Mouse (Mus musculus) adrenal gland, adult 2 months (tissue): ENCODE results near the gene Apoe. TPM values are rescaled to one million over a fixed set of nuclear protein-coding genes. Genes with fewer than 3 reads are reported as not detected.

Experiments
- DNase-seq: peaks from one replicate; pipeline ENCODE4 v3.0.0; 2021
- polyA plus RNA-seq: library from polyadenylated mRNA; depleted of rRNA; stranded (reverse); fragments of >200 nt; gene quantifications from 2 replicates; pipeline ENCODE4 v1.2.3, GENCODE M21; 2012; rRNA removed
- total RNA-seq, 2 experiments: library from RNA; stranded (reverse); gene quantifications; 2 replicates each; pipeline ENCODE4 v1.2.3; 2021

The Apoe gene
- total and polyA plus RNA-seq, 3 experiments = 1,105 to 1,670 (median 1,118) TPM

DNA sequence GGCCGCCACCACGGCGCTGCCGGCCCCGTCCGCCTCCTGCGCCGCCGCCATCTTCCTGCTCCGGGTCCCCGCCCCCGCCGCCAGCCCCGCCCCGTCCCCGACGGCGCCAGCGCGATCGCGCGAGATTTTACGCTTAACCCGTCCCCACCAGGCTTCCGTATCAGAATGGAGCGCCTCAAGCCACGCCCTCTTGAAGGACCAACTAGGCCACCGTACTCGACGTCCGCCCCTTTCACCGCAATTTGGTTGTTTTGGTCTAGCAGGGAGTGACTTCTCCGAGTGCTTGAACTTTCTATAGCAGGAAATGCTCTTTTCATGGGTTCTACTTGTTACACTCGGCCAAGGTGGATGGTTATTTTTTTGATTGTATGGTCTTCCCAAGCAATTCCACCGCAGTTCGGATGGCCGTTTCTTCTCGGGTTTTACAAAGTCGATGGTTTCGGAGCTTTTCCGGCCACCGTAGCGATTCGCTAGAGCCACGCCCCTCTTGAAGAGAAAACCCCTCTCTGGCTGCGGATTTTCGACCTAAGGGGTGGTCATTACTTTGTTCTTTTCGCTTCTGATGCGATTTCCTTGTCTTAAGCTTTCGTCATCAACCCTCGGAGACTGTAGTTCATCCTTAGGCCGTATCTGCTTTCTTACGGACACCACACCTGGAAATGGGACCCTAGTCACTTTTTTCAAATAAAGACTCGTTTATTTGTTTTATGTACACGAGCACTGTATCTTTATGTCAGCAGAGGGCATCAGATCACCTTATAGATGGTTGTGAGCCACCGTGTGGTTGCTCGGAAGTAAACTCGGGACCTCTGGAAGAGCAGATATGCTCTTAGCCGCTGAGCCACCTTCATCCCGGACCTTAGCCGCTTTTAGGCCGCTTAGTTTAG is 33.8 kb downstream of the Apoe start, which contains the start of gene Clptm1:
Gene Clptm1 (minus strand): TSS at position 79 of the 887 bp plus-strand sequence.
- DNase-seq = peak; percentile 98

DNA sequence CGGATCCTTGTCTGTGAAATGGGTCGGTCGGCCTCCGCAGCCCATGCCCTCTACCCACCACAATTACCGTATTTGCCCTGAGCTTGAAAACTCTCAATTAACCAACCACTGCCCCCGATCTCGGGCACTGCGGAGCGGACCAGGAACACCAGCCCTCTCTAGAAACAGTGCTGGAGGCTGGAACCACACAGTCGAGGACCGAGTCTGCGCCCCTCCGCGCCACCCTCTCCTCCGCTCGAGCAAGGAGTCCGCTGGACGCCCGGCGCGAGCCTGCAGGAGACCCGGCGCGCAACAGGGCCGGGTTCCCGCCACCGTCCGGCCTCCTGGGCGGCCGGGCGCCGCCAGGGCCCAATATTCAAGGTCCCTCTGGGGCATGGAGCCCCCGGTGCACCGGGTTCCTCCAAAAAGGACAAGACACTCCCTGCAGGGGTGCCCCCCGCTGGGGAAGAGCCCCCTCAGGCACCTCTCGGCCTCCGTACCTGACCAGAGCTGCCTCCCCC is 34.5 kb downstream of the Apoe start:
- no peak for DNase-seq

DNA sequence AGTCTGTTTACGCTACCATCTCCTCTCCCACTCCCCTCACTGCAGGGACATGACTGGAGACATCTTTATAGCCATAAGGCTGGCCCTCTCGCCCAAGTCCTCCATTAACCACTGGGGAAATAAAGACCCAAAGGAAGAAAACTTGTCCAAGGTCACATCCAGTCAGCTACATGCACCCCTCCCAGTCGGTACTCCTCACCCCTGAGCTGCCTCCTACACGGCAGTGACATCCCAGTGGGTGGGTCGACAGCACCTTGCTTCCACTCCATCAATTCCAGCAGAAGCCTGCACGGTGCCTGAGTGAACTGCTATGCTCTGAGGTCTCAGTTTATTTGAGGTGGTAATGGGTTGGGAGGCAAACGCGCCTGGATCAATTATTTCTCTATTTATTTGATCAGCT is 35.0 kb downstream of the Apoe start:
- no peak for DNase-seq

DNA sequence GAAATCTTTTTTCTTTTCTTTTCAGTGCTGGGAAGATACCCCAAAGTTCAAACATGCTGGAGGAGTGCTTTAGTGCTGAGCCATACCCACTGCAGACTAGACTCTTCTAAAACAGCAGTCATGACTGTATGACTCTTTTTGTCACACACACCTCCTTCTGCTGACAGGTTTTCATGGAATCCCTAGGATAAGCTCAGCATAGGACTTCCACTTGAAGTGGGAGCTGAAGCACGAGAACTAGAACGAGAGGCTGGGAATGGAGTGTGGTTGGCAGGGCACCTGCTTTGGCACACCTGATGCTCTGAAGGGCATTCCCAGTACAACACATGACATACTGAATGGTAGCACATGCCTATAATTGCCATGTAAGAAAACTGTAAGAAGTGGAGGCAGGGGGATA is 46.4 kb downstream of the Apoe start:
- no peak for DNase-seq

DNA sequence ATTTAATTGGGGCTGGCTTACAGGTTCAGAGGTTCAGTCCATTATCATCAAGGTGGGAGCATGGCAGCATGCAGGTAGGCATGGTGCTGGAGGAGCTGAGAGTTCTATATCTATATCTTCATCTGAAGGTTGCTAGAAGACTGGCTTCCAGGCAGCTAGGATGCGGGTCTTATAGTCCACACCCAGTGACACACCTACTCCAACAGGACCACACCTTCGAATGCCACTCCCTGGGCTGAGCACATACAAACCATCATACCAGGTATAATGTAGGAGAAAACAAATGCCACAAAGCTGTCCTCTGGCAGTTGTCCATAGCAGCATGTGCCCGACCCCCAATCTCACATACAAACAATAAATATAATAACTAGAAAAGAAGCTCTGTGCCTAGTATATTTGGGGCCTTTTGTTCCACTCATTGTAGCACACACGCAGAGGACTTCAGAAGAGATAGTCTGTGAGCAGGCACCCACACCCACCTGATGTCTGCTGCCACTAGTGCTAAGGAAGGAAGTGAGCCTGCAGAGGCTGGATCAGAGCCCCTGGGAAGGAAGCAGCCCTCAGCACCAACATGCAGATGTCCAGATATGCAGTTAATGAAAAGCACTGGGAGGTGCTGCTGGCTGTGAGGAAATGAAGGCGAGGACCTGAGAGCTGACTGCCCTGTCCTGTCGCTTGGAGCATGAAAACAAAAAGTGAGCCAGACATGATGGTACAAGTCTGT is 47.8 kb downstream of the Apoe start:
- no peak for DNase-seq

Other genes with a start within 250 kb of the Apoe start
- 10 to 100 TPM; 40.5 to 56.8 TPM for gene Mark4, start 240.4 kb downstream of the Apoe start, total RNA-seq
- 71.6 and 79.0 TPM in 2 replicates for gene Mark4, start 240.4 kb downstream of the Apoe start, polyA plus RNA-seq
- gene Exoc3l2, start 235.9 kb downstream of the Apoe start, total RNA-seq = 10 to 100 TPM; 31.9 to 58.8 TPM
- 55.3 and 57.9 TPM in 2 replicates for gene Exoc3l2, start 235.9 kb downstream of the Apoe start, polyA plus RNA-seq
- 10 to 100 TPM in 1 of 2 experiments, 1 to 10 TPM in 1; 9.8 to 13.2 TPM for gene Bloc1s3, start 190.8 kb downstream of the Apoe start, total RNA-seq
- 31.9 and 37.2 TPM in 2 replicates for gene Bloc1s3, start 190.8 kb downstream of the Apoe start, polyA plus RNA-seq
- gene Trappc6a, start 190.8 kb downstream of the Apoe start, total RNA-seq = 10 to 100 TPM; 70.2 to 81.4 TPM
- gene Trappc6a, start 190.8 kb downstream of the Apoe start, polyA plus RNA-seq = 253 and 254 TPM in 2 replicates
- under 1 TPM in 1 of 2 experiments, not detected in 1; 0.14 TPM for gene Nkpd1, start 181.3 kb downstream of the Apoe start, total RNA-seq
- gene Nkpd1, start 181.3 kb downstream of the Apoe start, polyA plus RNA-seq = 0.38 and 0.64 TPM in 2 replicates
- 10 to 100 TPM; 68.3 to 70.8 TPM for gene Ppp1r37, start 136.1 kb downstream of the Apoe start, total RNA-seq
- gene Ppp1r37, start 136.1 kb downstream of the Apoe start, polyA plus RNA-seq = 159 and 163 TPM in 2 replicates
- under 1 TPM; 0.69 to 0.98 TPM for gene Zfp296, start 121.9 kb downstream of the Apoe start, total RNA-seq
- gene Zfp296, start 121.9 kb downstream of the Apoe start, polyA plus RNA-seq = 3.1 and 3.4 TPM in 2 replicates
- gene Gemin7, start 121.6 kb downstream of the Apoe start, total RNA-seq = 10 to 100 TPM; 83.8 to 84.2 TPM
- 177 and 183 TPM in 2 replicates for gene Gemin7, start 121.6 kb downstream of the Apoe start, polyA plus RNA-seq
- 10 to 100 TPM; 34.4 to 37.3 TPM for gene Clasrp, start 94.7 kb downstream of the Apoe start, total RNA-seq
- gene Clasrp, start 94.7 kb downstream of the Apoe start, polyA plus RNA-seq = 280 and 380 TPM in 2 replicates
- 10 to 100 TPM; 26.5 to 33.9 TPM for gene Relb, start 69.8 kb downstream of the Apoe start, total RNA-seq
- gene Relb, start 69.8 kb downstream of the Apoe start, polyA plus RNA-seq = 79.2 and 85.8 TPM in 2 replicates
- gene Clptm1, start 34.2 kb downstream of the Apoe start, total RNA-seq = 100 to 1,000 TPM; 151 to 152 TPM
- gene Clptm1, start 34.2 kb downstream of the Apoe start, polyA plus RNA-seq = 157 and 178 TPM in 2 replicates
- 1 to 10 TPM in 1 of 2 experiments, not detected in 1; 3.1 TPM for gene Apoc2, start 21.2 kb downstream of the Apoe start, total RNA-seq
- gene Apoc2, start 21.2 kb downstream of the Apoe start, polyA plus RNA-seq = 0.28 TPM in 1 of 2 replicates, not detected in the other
- gene Gm44805, start 17.8 kb downstream of the Apoe start, total RNA-seq = 1 to 10 TPM; 1.5 to 1.9 TPM
- 2.3 and 4.1 TPM in 2 replicates for gene Gm44805, start 17.8 kb downstream of the Apoe start, polyA plus RNA-seq
- 100 to 1,000 TPM in 1 of 2 experiments, 10 to 100 TPM in 1; 40.7 to 204 TPM for gene Apoc4, start 17.7 kb downstream of the Apoe start, total RNA-seq
- 95.0 and 181 TPM in 2 replicates for gene Apoc4, start 17.7 kb downstream of the Apoe start, polyA plus RNA-seq
- gene Apoc1, start 6.5 kb downstream of the Apoe start, total RNA-seq = 1,000 to 10,000 TPM in 1 of 2 experiments, 100 to 1,000 TPM in 1; 204 to 1,066 TPM
- 76.5 and 212 TPM in 2 replicates for gene Apoc1, start 6.5 kb downstream of the Apoe start, polyA plus RNA-seq
- gene Tomm40, start 16.2 kb upstream of the Apoe start, total RNA-seq = 100 to 1,000 TPM; 115 to 143 TPM
- 164 and 165 TPM in 2 replicates for gene Tomm40, start 16.2 kb upstream of the Apoe start, polyA plus RNA-seq
- gene Nectin2, start 51.3 kb upstream of the Apoe start, total RNA-seq = 10 to 100 TPM; 76.9 to 98.1 TPM
- gene Nectin2, start 51.3 kb upstream of the Apoe start, polyA plus RNA-seq = 138 and 165 TPM in 2 replicates
- 10 to 100 TPM; 35.9 to 61.1 TPM for gene Bcam, start 71.8 kb upstream of the Apoe start, total RNA-seq
- gene Bcam, start 71.8 kb upstream of the Apoe start, polyA plus RNA-seq = 103 and 108 TPM in 2 replicates
- not detected for gene Cblc, start 97.6 kb upstream of the Apoe start, total RNA-seq
- 0.60 TPM in 1 of 2 replicates, not detected in the other for gene Cblc, start 97.6 kb upstream of the Apoe start, polyA plus RNA-seq
- 10 to 100 TPM; 26.7 to 34.1 TPM for gene Bcl3, start 123.6 kb upstream of the Apoe start, total RNA-seq
- 155 and 161 TPM in 2 replicates for gene Bcl3, start 123.6 kb upstream of the Apoe start, polyA plus RNA-seq
- under 1 TPM in 1 of 2 experiments, not detected in 1; 0.86 TPM for gene Gm19345, start 152.8 kb upstream of the Apoe start, total RNA-seq
- 0.71 and 1.3 TPM in 2 replicates for gene Gm19345, start 152.8 kb upstream of the Apoe start, polyA plus RNA-seq
- gene Ceacam16, start 162.1 kb upstream of the Apoe start, total RNA-seq = not detected
- gene Ceacam16, start 162.1 kb upstream of the Apoe start, polyA plus RNA-seq = 0.52 and 0.55 TPM in 2 replicates
- not detected for gene Ceacam19, start 188.8 kb upstream of the Apoe start, total RNA-seq
- not detected in 2 replicates for gene Ceacam19, start 188.8 kb upstream of the Apoe start, polyA plus RNA-seq
- gene Pvr, start 222.0 kb upstream of the Apoe start, total RNA-seq = 10 to 100 TPM; 20.3 to 36.5 TPM
- gene Pvr, start 222.0 kb upstream of the Apoe start, polyA plus RNA-seq = 9.6 and 12.0 TPM in 2 replicates